In the genomic region with DNA sequence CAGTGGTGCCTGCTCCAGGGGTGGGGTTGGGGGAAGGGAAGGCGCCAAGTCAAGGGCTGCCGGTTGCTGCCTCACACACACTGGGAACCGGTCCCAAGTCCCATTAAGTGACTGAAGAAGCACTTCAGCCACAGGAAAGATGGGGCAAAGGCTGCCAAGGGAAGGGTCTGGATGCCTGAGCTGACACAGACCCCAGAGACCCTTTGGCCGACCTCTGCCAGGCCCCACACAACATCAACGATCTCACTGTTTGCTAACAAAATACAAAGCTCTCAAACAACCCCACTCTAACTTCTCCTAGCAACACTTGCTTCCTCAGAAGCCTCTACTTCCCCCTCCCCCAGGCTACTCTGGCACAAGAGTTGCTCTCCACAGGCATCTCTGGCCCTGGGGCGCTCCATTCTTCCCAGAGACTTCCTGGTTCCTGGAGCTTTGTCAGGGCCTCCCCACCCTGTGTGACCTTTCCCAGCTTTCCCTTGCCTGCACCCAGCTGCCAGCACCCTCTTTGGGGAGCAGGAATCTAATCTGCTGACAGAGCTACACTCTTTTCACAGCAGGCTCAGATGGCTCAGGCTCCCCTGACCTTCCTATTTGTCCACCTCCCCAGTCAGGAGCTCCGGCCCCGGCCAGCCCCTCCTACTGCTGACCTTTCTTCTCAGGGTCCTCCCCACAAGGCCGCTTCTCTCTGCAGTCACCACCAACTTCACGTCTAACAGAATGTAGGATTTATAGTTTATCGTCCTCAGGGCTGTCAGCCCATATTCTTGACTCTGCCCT, we compare ENCODE assay signal across 8 mouse cellular contexts. TPM values are rescaled to one million over a fixed set of nuclear protein-coding genes. Genes with fewer than 3 reads are reported as not detected.
DNase-seq lines count a peak whose midpoint lies in the region; ATAC-seq and TF ChIP-seq lines count a peak whose summit lies in the region.

No protein-coding gene starts in this region.

- H3K36me3 ChIP-seq in thymus, adult 2 months (ENCODE audit: control insufficient read depth, insufficient read depth, low read length), result no peaks in the 10 kb centered on the region
- no peaks in the 10 kb centered on the region; the same call in 1 of the 2 replicates for H3K36me3 ChIP-seq in embryonic facial prominence, embryonic 11.5 days (replicated peaks; ENCODE audit: control insufficient read depth, insufficient read depth, low read depth, low read length)
- peaks cover 35% of the 10 kb centered on the region for H3K36me3 ChIP-seq in heart, embryonic 12.5 days
- peaks cover 15% of the 10 kb centered on the region for H3K36me3 ChIP-seq in kidney, embryonic 14.5 days (ENCODE audit: control insufficient read depth, insufficient read depth, low read length)
- peaks cover 14% of the 10 kb centered on the region for H3K36me3 ChIP-seq in liver, embryonic 15.5 days (replicated peaks)
- peaks cover 11% of the 10 kb centered on the region for H3K36me3 ChIP-seq in neural tube, embryonic 11.5 days (ENCODE audit: control insufficient read depth, insufficient read depth, low read length)

- no peak for DNase-seq in thymus, adult 2 months
- DNase-seq in thymus, postnatal 4 days, result no peak
- no peak for DNase-seq in embryonic facial prominence, embryonic 11.5 days (ENCODE audit: low spot score)
- DNase-seq in neural tube, embryonic 11.5 days (ENCODE audit: low spot score), result no peak
- no peak for DNase-seq in T-cell, adult 2 months (ENCODE audit: low spot score)

- 64% methylated on average over 11 of the region's 11 CpGs for WGBS in thymus, adult 2 months
- WGBS in embryonic facial prominence, embryonic 11.5 days, result 11% methylated on average over 11 of the region's 11 CpGs
- WGBS in heart, embryonic 12.5 days, result 13% methylated on average over 11 of the region's 11 CpGs
- 15% methylated on average over 11 of the region's 11 CpGs for WGBS in kidney, embryonic 14.5 days
- 27% methylated on average over 11 of the region's 11 CpGs for WGBS in liver, embryonic 15.5 days (ENCODE audit: insufficient replicate concordance)
- WGBS in neural tube, embryonic 11.5 days, result 17% methylated on average over 11 of the region's 11 CpGs

- H3K9ac ChIP-seq in embryonic facial prominence, embryonic 11.5 days (replicated peaks; ENCODE audit: low read length), result peak overlapping the region; percentile 7; the same call in 1 of the 2 replicates
- H3K9ac ChIP-seq in heart, embryonic 12.5 days, result peak overlapping the region; percentile 70
- H3K9ac ChIP-seq in kidney, embryonic 14.5 days (ENCODE audit: low read depth, low read length), result peak overlapping the region; percentile 29; the same call in 1 of the 2 replicates
- H3K9ac ChIP-seq in liver, embryonic 15.5 days, result peak overlapping the region; percentile 5; the same call in 1 of the 2 replicates
- H3K9ac ChIP-seq in neural tube, embryonic 11.5 days (ENCODE audit: low read length), result peak overlapping the region; percentile 18; the same call in 1 of the 2 replicates

- no peak for TF ChIP-seq POLR2A in thymus, adult 2 months (IDR thresholded peaks at IDR 0.05; ENCODE audit: control insufficient read depth, extremely low read depth, insufficient read depth, low read length, poor library complexity)

- H3K27ac ChIP-seq in thymus, adult 2 months (ENCODE audit: control insufficient read depth, insufficient read depth, low read length), result peak overlapping the region; percentile 9; the same call in 1 of the 2 replicates
- H3K27ac ChIP-seq in embryonic facial prominence, embryonic 11.5 days (replicated peaks; ENCODE audit: low read depth, low read length), result 0 out of 2 replicates have a peak overlapping the region, but pooled peaks have one; percentile 52
- H3K27ac ChIP-seq in heart, embryonic 12.5 days (ENCODE audit: poor library complexity, severe bottlenecking), result peak overlapping the region; percentile 94
- H3K27ac ChIP-seq in kidney, embryonic 14.5 days (ENCODE audit: low read depth, low read length), result peak overlapping the region; percentile 95
- H3K27ac ChIP-seq in liver, embryonic 15.5 days (replicated peaks), result peak overlapping the region; percentile 84
- H3K27ac ChIP-seq in neural tube, embryonic 11.5 days (ENCODE audit: low read depth, low read length), result peak overlapping the region; percentile 53; the same call in 1 of the 2 replicates

- H3K4me3 ChIP-seq in thymus, adult 2 months (ENCODE audit: control insufficient read depth, insufficient read depth, low read length), result no peak overlapping the region
- H3K4me3 ChIP-seq in embryonic facial prominence, embryonic 11.5 days (ENCODE audit: low read depth, low read length), result no peak overlapping the region
- H3K4me3 ChIP-seq in heart, embryonic 12.5 days, result peak overlapping the region; percentile 98
- H3K4me3 ChIP-seq in kidney, embryonic 14.5 days (ENCODE audit: low read length), result peak overlapping the region; percentile 98; the same call in 1 of the 2 replicates
- H3K4me3 ChIP-seq in liver, embryonic 15.5 days (replicated peaks), result no peak overlapping the region
- no peak overlapping the region for H3K4me3 ChIP-seq in neural tube, embryonic 11.5 days (ENCODE audit: low read depth, low read length)

- TF ChIP-seq CTCF in thymus, adult 2 months (IDR thresholded peaks at IDR 0.05; ENCODE audit: borderline replicate concordance, control insufficient read depth, extremely low read depth, insufficient read depth, low read length, poor library complexity), result no peak

- ATAC-seq in embryonic facial prominence, embryonic 11.5 days (replicated peaks; ENCODE audit: insufficient number of reproducible peaks, low FRiP score, low TSS enrichment, low read depth), result no peak
- ATAC-seq in heart, embryonic 12.5 days (ENCODE audit: insufficient number of reproducible peaks, low FRiP score), result no peak
- no peak for ATAC-seq in kidney, embryonic 14.5 days (ENCODE audit: low FRiP score, low TSS enrichment)
- peak; percentile 19; the same call in 1 of the 2 replicates for ATAC-seq in liver, embryonic 15.5 days (ENCODE audit: insufficient read depth)
- no peak for ATAC-seq in neural tube, embryonic 11.5 days (ENCODE audit: insufficient read depth, low FRiP score, low TSS enrichment)

- H3K4me2 ChIP-seq in embryonic facial prominence, embryonic 11.5 days (ENCODE audit: low read depth, low read length), result no peak overlapping the region; the same call in 1 of the 2 replicates
- H3K4me2 ChIP-seq in heart, embryonic 12.5 days, result peak overlapping the region; percentile 69
- peak overlapping the region; percentile 45; the same call in 1 of the 2 replicates for H3K4me2 ChIP-seq in kidney, embryonic 14.5 days (replicated peaks; ENCODE audit: low read depth, low read length)
- peak overlapping the region; percentile 85 for H3K4me2 ChIP-seq in liver, embryonic 15.5 days
- no peak overlapping the region for H3K4me2 ChIP-seq in neural tube, embryonic 11.5 days (ENCODE audit: low read depth)

- H3K9me3 ChIP-seq in embryonic facial prominence, embryonic 11.5 days (replicated peaks; ENCODE audit: control insufficient read depth, low read length), result no peaks in the 10 kb centered on the region
- H3K9me3 ChIP-seq in heart, embryonic 12.5 days (replicated peaks), result no peaks in the 10 kb centered on the region
- H3K9me3 ChIP-seq in kidney, embryonic 14.5 days (ENCODE audit: control insufficient read depth, low read length), result no peaks in the 10 kb centered on the region
- H3K9me3 ChIP-seq in liver, embryonic 15.5 days (replicated peaks), result no peaks in the 10 kb centered on the region
- H3K9me3 ChIP-seq in neural tube, embryonic 11.5 days (ENCODE audit: control insufficient read depth, low read length), result no peaks in the 10 kb centered on the region

- no peaks in the 10 kb centered on the region for H3K27me3 ChIP-seq in thymus, adult 2 months (ENCODE audit: control insufficient read depth, insufficient read depth, low read length)
- no peaks in the 10 kb centered on the region for H3K27me3 ChIP-seq in embryonic facial prominence, embryonic 11.5 days (ENCODE audit: control insufficient read depth, insufficient read depth, low read length)
- H3K27me3 ChIP-seq in heart, embryonic 12.5 days (replicated peaks), result no peaks in the 10 kb centered on the region
- H3K27me3 ChIP-seq in kidney, embryonic 14.5 days (ENCODE audit: control insufficient read depth, insufficient read depth, low read length), result no peaks in the 10 kb centered on the region
- 0 out of 2 replicates have a peak, but pooled peaks cover 4% of the 10 kb centered on the region for H3K27me3 ChIP-seq in liver, embryonic 15.5 days
- no peaks in the 10 kb centered on the region for H3K27me3 ChIP-seq in neural tube, embryonic 11.5 days (ENCODE audit: control insufficient read depth, insufficient read depth, low read length)

- peaks cover 10% of the 10 kb centered on the region for H3K4me1 ChIP-seq in thymus, adult 2 months (replicated peaks; ENCODE audit: control insufficient read depth, insufficient read depth, low read length)
- peaks cover 6% of the 10 kb centered on the region; the same call in 1 of the 2 replicates for H3K4me1 ChIP-seq in embryonic facial prominence, embryonic 11.5 days (ENCODE audit: control insufficient read depth, insufficient read depth, low read length)
- H3K4me1 ChIP-seq in heart, embryonic 12.5 days (replicated peaks), result peaks cover 35% of the 10 kb centered on the region
- H3K4me1 ChIP-seq in kidney, embryonic 14.5 days (ENCODE audit: control insufficient read depth, insufficient read depth, low read length), result peaks cover 30% of the 10 kb centered on the region
- peaks cover 44% of the 10 kb centered on the region for H3K4me1 ChIP-seq in liver, embryonic 15.5 days (replicated peaks)
- H3K4me1 ChIP-seq in neural tube, embryonic 11.5 days (ENCODE audit: control insufficient read depth, insufficient read depth, low read length), result peaks cover 17% of the 10 kb centered on the region

RNA-seq across cellular contexts. Expression of gene Cox14, which starts 1.7 kb away (rescaled TPM):
- polyA plus RNA-seq in thymus, adult 2 months (2012; rRNA removed), result 227 and 284 TPM in 2 replicates
- polyA plus RNA-seq in embryonic facial prominence, embryonic 11.5 days (2014; fragmentation: Nextera tagmentation; extraction: Ambion mirVana), result 122 and 152 TPM in 2 replicates
- 168 and 170 TPM in 2 replicates for polyA plus RNA-seq in heart, embryonic 12.5 days (2016; fragmentation: Nextera tagmentation; extraction: Ambion mirVana)
- polyA plus RNA-seq in kidney, embryonic 14.5 days (2014; fragmentation: Nextera tagmentation; extraction: Ambion mirVana), result 184 and 218 TPM in 2 replicates
- 67.5 and 74.7 TPM in 2 replicates for polyA plus RNA-seq in liver, embryonic 15.5 days (2015; fragmentation: Nextera tagmentation; extraction: Ambion mirVana)
- 134 and 135 TPM in 2 replicates for polyA plus RNA-seq in neural tube, embryonic 11.5 days (2014; fragmentation: Nextera tagmentation; extraction: Ambion mirVana)

RNA-seq across cellular contexts. Expression of gene Gpd1, which starts 6.4 kb away (rescaled TPM):
- 108 and 187 TPM in 2 replicates for polyA plus RNA-seq in thymus, adult 2 months (2012; rRNA removed)
- polyA plus RNA-seq in embryonic facial prominence, embryonic 11.5 days (2014; fragmentation: Nextera tagmentation; extraction: Ambion mirVana), result 0.10 and 0.18 TPM in 2 replicates
- polyA plus RNA-seq in heart, embryonic 12.5 days (2016; fragmentation: Nextera tagmentation; extraction: Ambion mirVana), result 0.77 and 1.1 TPM in 2 replicates
- polyA plus RNA-seq in kidney, embryonic 14.5 days (2014; fragmentation: Nextera tagmentation; extraction: Ambion mirVana), result 2.0 and 3.1 TPM in 2 replicates
- 26.7 and 33.3 TPM in 2 replicates for polyA plus RNA-seq in liver, embryonic 15.5 days (2015; fragmentation: Nextera tagmentation; extraction: Ambion mirVana)
- 0.32 and 0.33 TPM in 2 replicates for polyA plus RNA-seq in neural tube, embryonic 11.5 days (2014; fragmentation: Nextera tagmentation; extraction: Ambion mirVana)

RNA-seq across cellular contexts. Expression of gene Gm17349, which starts 18.4 kb away (rescaled TPM):
- polyA plus RNA-seq in thymus, adult 2 months (2012; rRNA removed), result not detected in 2 replicates
- polyA plus RNA-seq in embryonic facial prominence, embryonic 11.5 days (2014; fragmentation: Nextera tagmentation; extraction: Ambion mirVana), result not detected in 2 replicates
- polyA plus RNA-seq in heart, embryonic 12.5 days (2016; fragmentation: Nextera tagmentation; extraction: Ambion mirVana), result not detected in 2 replicates
- polyA plus RNA-seq in kidney, embryonic 14.5 days (2014; fragmentation: Nextera tagmentation; extraction: Ambion mirVana), result not detected in 2 replicates
- polyA plus RNA-seq in liver, embryonic 15.5 days (2015; fragmentation: Nextera tagmentation; extraction: Ambion mirVana), result not detected in 2 replicates
- polyA plus RNA-seq in neural tube, embryonic 11.5 days (2014; fragmentation: Nextera tagmentation; extraction: Ambion mirVana), result not detected in 2 replicates

RNA-seq across cellular contexts. Expression of gene Smarcd1, which starts 21.8 kb away (rescaled TPM):
- 106 and 111 TPM in 2 replicates for polyA plus RNA-seq in thymus, adult 2 months (2012; rRNA removed)
- 66.8 and 81.1 TPM in 2 replicates for polyA plus RNA-seq in embryonic facial prominence, embryonic 11.5 days (2014; fragmentation: Nextera tagmentation; extraction: Ambion mirVana)
- polyA plus RNA-seq in heart, embryonic 12.5 days (2016; fragmentation: Nextera tagmentation; extraction: Ambion mirVana), result 25.5 and 29.3 TPM in 2 replicates
- 54.3 and 74.2 TPM in 2 replicates for polyA plus RNA-seq in kidney, embryonic 14.5 days (2014; fragmentation: Nextera tagmentation; extraction: Ambion mirVana)
- polyA plus RNA-seq in liver, embryonic 15.5 days (2015; fragmentation: Nextera tagmentation; extraction: Ambion mirVana), result 5.3 and 5.7 TPM in 2 replicates
- 117 and 135 TPM in 2 replicates for polyA plus RNA-seq in neural tube, embryonic 11.5 days (2014; fragmentation: Nextera tagmentation; extraction: Ambion mirVana)

RNA-seq across cellular contexts. Expression of gene Cers5, which starts 49.0 kb away (rescaled TPM):
- polyA plus RNA-seq in thymus, adult 2 months (2012; rRNA removed), result 48.1 and 59.8 TPM in 2 replicates
- polyA plus RNA-seq in embryonic facial prominence, embryonic 11.5 days (2014; fragmentation: Nextera tagmentation; extraction: Ambion mirVana), result 64.6 and 70.2 TPM in 2 replicates
- 53.9 and 55.4 TPM in 2 replicates for polyA plus RNA-seq in heart, embryonic 12.5 days (2016; fragmentation: Nextera tagmentation; extraction: Ambion mirVana)
- polyA plus RNA-seq in kidney, embryonic 14.5 days (2014; fragmentation: Nextera tagmentation; extraction: Ambion mirVana), result 74.9 and 87.7 TPM in 2 replicates
- polyA plus RNA-seq in liver, embryonic 15.5 days (2015; fragmentation: Nextera tagmentation; extraction: Ambion mirVana), result 8.1 and 9.5 TPM in 2 replicates
- 65.1 and 69.7 TPM in 2 replicates for polyA plus RNA-seq in neural tube, embryonic 11.5 days (2014; fragmentation: Nextera tagmentation; extraction: Ambion mirVana)

Comparison
In these comparisons a context has a peak if more than half of its experiments do, and no peak if none do; other contexts are left out.
1. H3K27ac ChIP-seq: peak in every context shown above with its lines; median percentile 95 in kidney, embryonic 14.5 days; 94 in heart, embryonic 12.5 days; 84 in liver, embryonic 15.5 days; 53 in neural tube, embryonic 11.5 days; 52 in embryonic facial prominence, embryonic 11.5 days; 9 in thymus, adult 2 months.
2. H3K4me3 ChIP-seq: peak in heart, embryonic 12.5 days (single experiment) and kidney, embryonic 14.5 days (single experiment); none in thymus, adult 2 months (single experiment), embryonic facial prominence, embryonic 11.5 days (single experiment), liver, embryonic 15.5 days (single experiment) and neural tube, embryonic 11.5 days (single experiment).
3. H3K4me2 ChIP-seq: peak in heart, embryonic 12.5 days (single experiment), kidney, embryonic 14.5 days (single experiment) and liver, embryonic 15.5 days (single experiment); none in embryonic facial prominence, embryonic 11.5 days (single experiment) and neural tube, embryonic 11.5 days (single experiment).
4. H3K9ac ChIP-seq: peak in every context shown above with its lines; median percentile 70 in heart, embryonic 12.5 days; 29 in kidney, embryonic 14.5 days; 18 in neural tube, embryonic 11.5 days; 7 in embryonic facial prominence, embryonic 11.5 days; 5 in liver, embryonic 15.5 days.